Comparison of ENCODE assay signal across 8 mouse cellular contexts in genomic region chrX:42067791-42068200, GRCm38 (mm10). TPM values are rescaled to one million over a fixed set of nuclear protein-coding genes. Genes with fewer than 3 reads are reported as not detected.
DNase-seq lines count a peak whose midpoint lies in the region; ATAC-seq lines count a peak whose summit lies in the region.

No protein-coding gene starts in this region.

- no peaks in the 10 kb centered on the region for H3K9me3 ChIP-seq in embryonic facial prominence, embryonic 15.5 days (replicated peaks)
- H3K9me3 ChIP-seq in heart, embryonic 13.5 days: no peaks in the 10 kb centered on the region
- H3K9me3 ChIP-seq in kidney, embryonic 16.5 days (ENCODE audit: low read length): no peaks in the 10 kb centered on the region
- no peaks in the 10 kb centered on the region for H3K9me3 ChIP-seq in liver, embryonic 13.5 days (replicated peaks)

- H3K27ac ChIP-seq in embryonic facial prominence, embryonic 15.5 days (replicated peaks): peak overlapping the region; percentile 94
- H3K27ac ChIP-seq in heart, embryonic 13.5 days (replicated peaks): peak overlapping the region; percentile 94
- H3K27ac ChIP-seq in kidney, embryonic 16.5 days (ENCODE audit: low read length): peak overlapping the region; percentile 94
- H3K27ac ChIP-seq in liver, embryonic 13.5 days: peak overlapping the region; percentile 91

- no peaks in the 10 kb centered on the region for H3K36me3 ChIP-seq in embryonic facial prominence, embryonic 15.5 days
- peaks cover under 1% of the 10 kb centered on the region; the same call in 1 of the 2 replicates for H3K36me3 ChIP-seq in heart, embryonic 13.5 days
- no peaks in the 10 kb centered on the region for H3K36me3 ChIP-seq in kidney, embryonic 16.5 days (ENCODE audit: insufficient read depth, low read length)
- peaks cover 4% of the 10 kb centered on the region; the same call in 1 of the 2 replicates for H3K36me3 ChIP-seq in liver, embryonic 13.5 days

- H3K4me2 ChIP-seq in embryonic facial prominence, embryonic 15.5 days (replicated peaks): peak overlapping the region; percentile 25; the same call in 1 of the 2 replicates
- H3K4me2 ChIP-seq in heart, embryonic 13.5 days: peak overlapping the region; percentile 70
- peak overlapping the region; percentile 50 for H3K4me2 ChIP-seq in kidney, embryonic 16.5 days (replicated peaks; ENCODE audit: low read depth, low read length)
- peak overlapping the region; percentile 66 for H3K4me2 ChIP-seq in liver, embryonic 13.5 days

- peak; percentile 78 for DNase-seq in CD4-positive helper T cell, adult 2 months (ENCODE audit: low read depth, low spot score)
- peak; percentile 83 for DNase-seq in brain, adult 2 months (ENCODE audit: low read depth, low spot score)
- peak; percentile 48 for DNase-seq in liver, embryonic 13.5 days
- peak; percentile 73 to 76 for DNase-seq in natural killer cell, adult 2 months (ENCODE audit: low spot score in 2 of 2)
- peak; percentile 80 for DNase-seq in testis, postnatal 10 days (ENCODE audit: low spot score)

- H3K9ac ChIP-seq in embryonic facial prominence, embryonic 15.5 days: peak overlapping the region; percentile 21; the same call in 1 of the 2 replicates
- H3K9ac ChIP-seq in heart, embryonic 13.5 days: peak overlapping the region; percentile 81
- H3K9ac ChIP-seq in kidney, embryonic 16.5 days (replicated peaks; ENCODE audit: low read length): peak overlapping the region; percentile 68
- peak overlapping the region; percentile 80 for H3K9ac ChIP-seq in liver, embryonic 13.5 days

- 0 out of 2 replicates have a peak, but pooled peaks cover 3% of the 10 kb centered on the region for H3K4me1 ChIP-seq in embryonic facial prominence, embryonic 15.5 days
- H3K4me1 ChIP-seq in heart, embryonic 13.5 days: peaks cover 7% of the 10 kb centered on the region
- peaks cover 5% of the 10 kb centered on the region; the same call in 1 of the 2 replicates for H3K4me1 ChIP-seq in kidney, embryonic 16.5 days (ENCODE audit: insufficient read depth, low read length)
- peaks cover 7% of the 10 kb centered on the region for H3K4me1 ChIP-seq in liver, embryonic 13.5 days (replicated peaks)

- H3K27me3 ChIP-seq in embryonic facial prominence, embryonic 15.5 days: no peaks in the 10 kb centered on the region
- no peaks in the 10 kb centered on the region for H3K27me3 ChIP-seq in heart, embryonic 13.5 days (replicated peaks)
- H3K27me3 ChIP-seq in kidney, embryonic 16.5 days (ENCODE audit: insufficient read depth, low read length): no peaks in the 10 kb centered on the region
- H3K27me3 ChIP-seq in liver, embryonic 13.5 days: no peaks in the 10 kb centered on the region

- peak overlapping the region; percentile 46 for H3K4me3 ChIP-seq in embryonic facial prominence, embryonic 15.5 days (replicated peaks)
- peak overlapping the region; percentile 56 for H3K4me3 ChIP-seq in heart, embryonic 13.5 days
- peak overlapping the region; percentile 55 for H3K4me3 ChIP-seq in kidney, embryonic 16.5 days (ENCODE audit: low read length)
- peak overlapping the region; percentile 67 for H3K4me3 ChIP-seq in liver, embryonic 13.5 days (replicated peaks)

- WGBS in embryonic facial prominence, embryonic 15.5 days: 23% methylated on average over 24 of the region's 27 CpGs
- WGBS in heart, embryonic 13.5 days: 12% methylated on average over 25 of the region's 27 CpGs
- WGBS in kidney, embryonic 16.5 days: 41% methylated on average over 16 of the region's 27 CpGs
- 18% methylated on average over 27 of the region's 27 CpGs for WGBS in liver, embryonic 13.5 days (ENCODE audit: insufficient replicate concordance)

- peak; percentile 81 for ATAC-seq in embryonic facial prominence, embryonic 15.5 days (ENCODE audit: insufficient number of reproducible peaks, low FRiP score, low TSS enrichment, low read depth)
- ATAC-seq in heart, embryonic 13.5 days (ENCODE audit: extremely low read depth, insufficient number of reproducible peaks, low FRiP score, low TSS enrichment): peak; percentile 64; the same call in 1 of the 2 replicates
- peak; percentile 85 for ATAC-seq in kidney, embryonic 16.5 days (ENCODE audit: low FRiP score, low TSS enrichment)
- ATAC-seq in liver, embryonic 13.5 days (ENCODE audit: low read depth): peak; percentile 78

RNA-seq across cellular contexts. Expression of gene Xiap, which starts 8.3 kb away (rescaled TPM):
- polyA plus RNA-seq in embryonic facial prominence, embryonic 15.5 days (2015; fragmentation: Nextera tagmentation; extraction: Ambion mirVana): 11.4 and 13.4 TPM in 2 replicates
- 10.1 and 10.2 TPM in 2 replicates for polyA plus RNA-seq in heart, embryonic 13.5 days (2015; fragmentation: Nextera tagmentation; extraction: Ambion mirVana)
- polyA plus RNA-seq in kidney, embryonic 16.5 days (2015; fragmentation: Nextera tagmentation; extraction: Ambion mirVana): 12.0 and 14.7 TPM in 2 replicates
- 5.0 and 5.8 TPM in 2 replicates for polyA plus RNA-seq in liver, embryonic 13.5 days (2015; fragmentation: Nextera tagmentation; extraction: Ambion mirVana)

Comparison
In these comparisons a context has a peak if more than half of its experiments do, and no peak if none do; other contexts are left out.
1. Peak in every context shown above with its lines: DNase-seq, ATAC-seq, H3K4me3 ChIP-seq and H3K27ac ChIP-seq.
2. H3K9ac ChIP-seq: peak in every context shown above with its lines; median percentile 81 in heart, embryonic 13.5 days; 80 in liver, embryonic 13.5 days; 68 in kidney, embryonic 16.5 days; 21 in embryonic facial prominence, embryonic 15.5 days.